Mouse (Mus musculus) megakaryocyte, embryonic 14.5 days (primary cell): Measurements from ENCODE around the gene Mmp2.

Experiments used
- FLI1 ChIP-seq: IDR thresholded peaks from 2 replicates; pipeline ENCODE4 v1.6.1; 2012; ENCODE audit warnings: low read length, inconsistent platforms, mixed read lengths
- GATA1 ChIP-seq: IDR thresholded peaks from 3 replicates; pipeline ENCODE4 v1.6.1; 2012; ENCODE audit warnings: mixed read lengths, low read length, inconsistent platforms, borderline replicate concordance

- TF ChIP-seq GATA1 (no peak), FLI1 (no peak)
Observed at GRCm38 (mm10) chr8:92834786-92835500, 7.9 kb downstream of the Mmp2 start.
